ENCODE assay signal across 25 mouse cellular contexts in genomic region chr4:130325446-130325845, GRCm38 (mm10). TPM values are rescaled to one million over a fixed set of nuclear protein-coding genes. Genes with fewer than 3 reads are reported as not detected.
DNase-seq lines count a peak whose midpoint lies in the region; ATAC-seq and TF ChIP-seq lines count a peak whose summit lies in the region.
"Had no signal": no experiment of that assay in that cellular context is flagged by ENCODE, and none has a peak within 500 bp of the region (broad histone marks: within the 10 kb centered on the region; RNA-seq: fewer than 3 reads in every experiment).

No protein-coding gene starts in this region.

- TF ChIP-seq CTCF in lung, embryonic 14.5 days (IDR thresholded peaks at IDR 0.05; ENCODE audit: low read depth), result 0 out of 2 replicates have a peak, but pooled peaks have one; percentile 21

- no peak for ATAC-seq in lung, embryonic 14.5 days (ENCODE audit: insufficient read depth)
- 0 out of 2 replicates have a peak, but pooled peaks have one; percentile 26 for ATAC-seq in megakaryocyte-erythroid progenitor cell, adult 5-6 weeks (replicated peaks; ENCODE audit: low FRiP score, low TSS enrichment, poor library complexity, severe bottlenecking)
- ATAC-seq: inflammation-experienced regulatory T-cells, adult 6 months had no signal

- intact Hi-C loops in heart, postnatal 14 days (cut with DNase I), result no loop called here

- H3K36me3 ChIP-seq in lung, embryonic 14.5 days (ENCODE audit: insufficient read depth), result peaks cover 62% of the 10 kb centered on the region

- H3K9ac ChIP-seq in lung, embryonic 14.5 days, result no peak overlapping the region
- H3K9ac ChIP-seq: embryonic facial prominence, embryonic 13.5 days; forebrain, embryonic 12.5 days; heart, embryonic 15.5 days; hindbrain, embryonic 15.5 days had no signal

- DNase-seq in heart, adult 11 months, result peak; percentile 86
- DNase-seq in heart, postnatal 14 days, result no peak
- no peak for DNase-seq in lung, embryonic 14.5 days
- DNase-seq in lung, postnatal 25 days (ENCODE audit: low spot score), result no peak
- peak; percentile 59 for DNase-seq in ES-CJ7 (ENCODE audit: low read depth, low spot score)
- no peak for DNase-seq in left cerebral cortex, adult 18-20 months (ENCODE audit: low spot score in 2 of 2)
- no peak for DNase-seq in cerebellum, postnatal 25 days
- DNase-seq: adrenal gland, adult 2 months; adrenal gland, postnatal 36 days; cerebellum, adult 11 months; cerebellum, adult 9-10 months; cerebellum, postnatal 36 days; gastrocnemius, postnatal 10 days; heart, adult 2 months; kidney, adult 18-20 months had no signal

- 93% methylated on average over 2 of the region's 2 CpGs for WGBS in lung, embryonic 14.5 days

- no peaks in the 10 kb centered on the region for H3K4me1 ChIP-seq in lung, embryonic 14.5 days (ENCODE audit: insufficient read depth)
- H3K4me1 ChIP-seq: embryonic facial prominence, embryonic 13.5 days; forebrain, embryonic 12.5 days; hindbrain, embryonic 10.5 days; hindbrain, embryonic 15.5 days had no signal

- no peaks in the 10 kb centered on the region for H3K27me3 ChIP-seq in lung, embryonic 14.5 days (ENCODE audit: insufficient read depth, low read length)
- H3K27me3 ChIP-seq: CH12.LX; embryonic facial prominence, embryonic 13.5 days; forebrain, embryonic 12.5 days; heart, embryonic 15.5 days; hindbrain, embryonic 15.5 days had no signal

- H3K4me3 ChIP-seq in lung, embryonic 14.5 days (ENCODE audit: low read depth, low read length), result no peak overlapping the region
- H3K4me3 ChIP-seq: embryonic facial prominence, embryonic 13.5 days; forebrain, embryonic 12.5 days; heart, adult 2 months; heart, embryonic 15.5 days; hindbrain, embryonic 10.5 days; hindbrain, embryonic 15.5 days had no signal

- no peak overlapping the region for H3K4me2 ChIP-seq in lung, embryonic 14.5 days
- H3K4me2 ChIP-seq: embryonic facial prominence, embryonic 13.5 days; forebrain, embryonic 12.5 days; heart, embryonic 11.5 days; heart, embryonic 15.5 days; hindbrain, embryonic 15.5 days had no signal

- no peak overlapping the region for H3K27ac ChIP-seq in lung, embryonic 14.5 days (ENCODE audit: low read depth)
- H3K27ac ChIP-seq: embryonic facial prominence, embryonic 13.5 days; forebrain, embryonic 12.5 days; heart, adult 2 months; hindbrain, embryonic 10.5 days; hindbrain, embryonic 15.5 days had no signal

- H3K9me3 ChIP-seq in lung, embryonic 14.5 days (ENCODE audit: low read depth, low read length), result no peaks in the 10 kb centered on the region
- H3K9me3 ChIP-seq: embryonic facial prominence, embryonic 13.5 days; forebrain, embryonic 12.5 days; heart, embryonic 15.5 days; hindbrain, embryonic 10.5 days; hindbrain, embryonic 15.5 days had no signal

RNA-seq across cellular contexts. Expression of gene Gm10570, which starts 17.0 kb away (rescaled TPM):
- 1 to 10 TPM in 1 of 2 experiments, not detected in 1; 1.0 TPM for total RNA-seq in heart, postnatal 14 days (2021)
- not detected in 2 replicates for polyA plus RNA-seq in lung, embryonic 14.5 days (2014; fragmentation: Nextera tagmentation; extraction: Ambion mirVana)
- total RNA-seq in megakaryocyte-erythroid progenitor cell, adult 5-6 weeks (2014; fragmentation: Nextera tagmentation), result not detected in 2 replicates
- not detected in 2 replicates for total RNA-seq in megakaryocyte-erythroid progenitor cell, adult 5-6 weeks (2017)
- under 1 TPM in 1 of 2 experiments, not detected in 1; 0.75 TPM for total RNA-seq in left cerebral cortex, adult 18-20 months (2021)
- total RNA-seq: adrenal gland, adult 2 months; adrenal gland, postnatal 36 days; CH12.LX; gastrocnemius, postnatal 10 days; heart, adult 2 months; MEL had no signal
- polyA plus RNA-seq: embryonic facial prominence, embryonic 13.5 days; forebrain, embryonic 12.5 days; heart, embryonic 11.5 days; hindbrain, embryonic 10.5 days; inflammation-experienced regulatory T-cells, adult 6 months had no signal

RNA-seq across cellular contexts. Expression of gene Fabp3, which starts 17.1 kb away (rescaled TPM):
- total RNA-seq in heart, postnatal 14 days (2021), result 1,000 to 10,000 TPM; 5,520 to 6,453 TPM
- polyA plus RNA-seq in lung, embryonic 14.5 days (2014; fragmentation: Nextera tagmentation; extraction: Ambion mirVana), result 4.7 and 28.1 TPM in 2 replicates
- total RNA-seq in megakaryocyte-erythroid progenitor cell, adult 5-6 weeks (2014; fragmentation: Nextera tagmentation), result not detected in 2 replicates
- total RNA-seq in megakaryocyte-erythroid progenitor cell, adult 5-6 weeks (2017), result not detected in 2 replicates
- 100 to 1,000 TPM; 135 to 150 TPM for total RNA-seq in left cerebral cortex, adult 18-20 months (2021)
- total RNA-seq: CH12.LX, MEL had no signal

RNA-seq across cellular contexts. Expression of gene Zcchc17, which starts 34.3 kb away (rescaled TPM):
- total RNA-seq in heart, postnatal 14 days (2021), result 10 to 100 TPM; 21.4 to 24.9 TPM
- 70.6 and 76.8 TPM in 2 replicates for polyA plus RNA-seq in lung, embryonic 14.5 days (2014; fragmentation: Nextera tagmentation; extraction: Ambion mirVana)
- 37.6 and 62.0 TPM in 2 replicates for total RNA-seq in megakaryocyte-erythroid progenitor cell, adult 5-6 weeks (2014; fragmentation: Nextera tagmentation)
- 80.6 and 99.6 TPM in 2 replicates for total RNA-seq in megakaryocyte-erythroid progenitor cell, adult 5-6 weeks (2017)
- total RNA-seq in left cerebral cortex, adult 18-20 months (2021), result 10 to 100 TPM; 59.3 to 70.6 TPM

RNA-seq across cellular contexts. Expression of gene Snrnp40, which starts 34.5 kb away (rescaled TPM):
- total RNA-seq in heart, postnatal 14 days (2021), result 10 to 100 TPM; 18.5 to 19.6 TPM
- 186 and 199 TPM in 2 replicates for polyA plus RNA-seq in lung, embryonic 14.5 days (2014; fragmentation: Nextera tagmentation; extraction: Ambion mirVana)
- total RNA-seq in megakaryocyte-erythroid progenitor cell, adult 5-6 weeks (2014; fragmentation: Nextera tagmentation), result 96.3 and 106 TPM in 2 replicates
- 83.7 and 96.3 TPM in 2 replicates for total RNA-seq in megakaryocyte-erythroid progenitor cell, adult 5-6 weeks (2017)
- 10 to 100 TPM; 21.9 to 24.3 TPM for total RNA-seq in left cerebral cortex, adult 18-20 months (2021)

RNA-seq across cellular contexts. Expression of gene Serinc2, which starts 46.4 kb away (rescaled TPM):
- total RNA-seq in heart, postnatal 14 days (2021), result 1 to 10 TPM; 3.1 to 3.3 TPM
- 18.2 and 22.2 TPM in 2 replicates for polyA plus RNA-seq in lung, embryonic 14.5 days (2014; fragmentation: Nextera tagmentation; extraction: Ambion mirVana)
- total RNA-seq in megakaryocyte-erythroid progenitor cell, adult 5-6 weeks (2014; fragmentation: Nextera tagmentation), result not detected in 2 replicates
- not detected in 2 replicates for total RNA-seq in megakaryocyte-erythroid progenitor cell, adult 5-6 weeks (2017)
- total RNA-seq in left cerebral cortex, adult 18-20 months (2021), result 10 to 100 TPM; 11.5 to 12.8 TPM
- total RNA-seq: MEL had no signal

Comparison
In these comparisons a context has a peak if more than half of its experiments do, and no peak if none do; other contexts are left out.
1. DNase-seq: peak in heart, adult 11 months (single experiment) and ES-CJ7 (single experiment); none in heart, postnatal 14 days (0 of 2), lung, embryonic 14.5 days (single experiment), lung, postnatal 25 days (single experiment), left cerebral cortex, adult 18-20 months (0 of 2) and cerebellum, postnatal 25 days (0 of 2).
2. RNA of gene Fabp3, which starts 17.1 kb away (total RNA-seq): 5,520 to 6,453 TPM in heart, postnatal 14 days and 135 to 150 TPM in left cerebral cortex, adult 18-20 months; not detected in megakaryocyte-erythroid progenitor cell, adult 5-6 weeks; every median in the first group is over 100 times any median in the second.